Mouse (Mus musculus) neural tube, embryonic 11.5 days (tissue): ENCODE data around the gene Ryk. TPM values are rescaled to one million over a fixed set of nuclear protein-coding genes. Genes with fewer than 3 reads are reported as not detected.

Source experiments
- ATAC-seq: fragments of 200-750 bp; cut with Nextera tagmentation; 2 replicates; pipeline ENCODE4 v1.8.0; 2017; ENCODE audit warnings: moderate number of reproducible peaks, mild to moderate bottlenecking, moderate TSS enrichment, moderate library complexity; ENCODE audit not compliant: insufficient read depth, low FRiP score, low TSS enrichment
- DNase-seq: peaks from one replicate; pipeline ENCODE4 v3.0.0-alpha.2; 2015; ENCODE audit warnings: low spot score
- H3K27ac ChIP-seq: fragments of 300-500 bp; sonication (generic); 2 replicates; pipeline ENCODE4 v1.5.1; 2014; ENCODE audit warnings: low read depth, mild to moderate bottlenecking, low read length
- H3K27me3 ChIP-seq: fragments of 300-500 bp; sonication (generic); 2 replicates; pipeline ENCODE4 v1.6.1; 2014; ENCODE audit warnings: mild to moderate bottlenecking, low read length, mixed read lengths; ENCODE audit not compliant: control insufficient read depth, insufficient read depth
- H3K36me3 ChIP-seq: fragments of 300-500 bp; sonication (generic); 2 replicates; pipeline ENCODE4 v1.6.1; 2014; ENCODE audit warnings: mild to moderate bottlenecking, low read length, moderate library complexity, mixed read lengths; ENCODE audit not compliant: control insufficient read depth, insufficient read depth
- H3K4me1 ChIP-seq: fragments of 300-500 bp; sonication (generic); 2 replicates; pipeline ENCODE4 v1.6.1; 2014; ENCODE audit warnings: low read length, mixed read lengths; ENCODE audit not compliant: control insufficient read depth, insufficient read depth
- H3K4me2 ChIP-seq: fragments of 300-500 bp; sonication (generic); 2 replicates; pipeline ENCODE4 v1.6.1; 2014; ENCODE audit warnings: low read depth, mild to moderate bottlenecking, moderate library complexity
- H3K4me3 ChIP-seq: fragments of 300-500 bp; sonication (generic); 2 replicates; pipeline ENCODE4 v1.5.1; 2014; ENCODE audit warnings: low read depth, low read length
- H3K9ac ChIP-seq: fragments of 300-500 bp; sonication (generic); 2 replicates; pipeline ENCODE4 v1.6.1; 2014; ENCODE audit warnings: mild to moderate bottlenecking, low read length
- H3K9me3 ChIP-seq: fragments of 300-500 bp; sonication (generic); 2 replicates; pipeline ENCODE4 v1.6.1; 2016; ENCODE audit warnings: low read length; ENCODE audit not compliant: control insufficient read depth
- WGBS: fragments of 180-500 bp; shearing (Covaris S2); extraction: QIAGEN DNeasy Blood & Tissue Kit; methylation state at CpG from one replicate; pipeline ENCODE4 v1.1.7; 2014; 5-methylcytosine and 5-hydroxymethylcytosine counted together
- polyA plus RNA-seq: library from polyadenylated mRNA; unstranded; fragments of >200 nt; fragmentation: Nextera tagmentation; extraction: Ambion mirVana; gene quantifications from 2 replicates; pipeline ENCODE4 v1.2.1, GENCODE M21; 2014

Ryk gene
- polyA plus RNA-seq, 1 experiment from 2014 or later: 42.2 TPM

DNA sequence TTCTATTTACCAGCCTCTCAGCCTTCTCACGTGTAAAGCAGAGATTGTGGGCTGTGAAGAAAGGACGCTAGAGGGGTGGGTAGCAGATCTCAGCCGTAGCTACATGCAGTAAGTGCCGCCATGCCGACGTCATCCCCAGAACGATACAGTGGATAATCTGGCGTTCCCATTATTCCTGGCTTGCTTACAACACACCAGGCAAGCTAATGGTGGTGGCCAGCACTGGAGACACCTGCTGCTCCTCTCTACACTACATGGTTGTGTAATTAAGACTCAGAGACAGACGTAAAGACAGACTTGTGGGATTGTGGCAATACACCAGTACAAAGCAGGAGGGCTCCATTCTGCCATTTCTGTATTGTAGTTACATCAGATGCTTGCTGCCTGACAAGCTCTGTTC lies 43.2 kb downstream of the Ryk start:
- peaks cover 5% of the 10 kb centered on the region for H3K36me3 ChIP-seq
- no peaks in the 10 kb centered on the region for H3K4me1 ChIP-seq
- DNase-seq (no peak), ATAC-seq (no peak)
- WGBS: 85% methylated on average over 9 of the region's 9 CpGs
- H3K27me3 ChIP-seq: no peaks in the 10 kb centered on the region
- H3K9ac ChIP-seq: no peak overlapping the region
- H3K9me3 ChIP-seq: no peaks in the 10 kb centered on the region
- no peak overlapping the region for H3K4me2 ChIP-seq
- no peak overlapping the region for H3K4me3 ChIP-seq
- no peak overlapping the region for H3K27ac ChIP-seq

GRCm38 (mm10) chr9:102879545-102879944 lies 44.8 kb downstream of the Ryk start:
- Histone ChIP-seq H3K9me3 (no peaks in the 10 kb centered on the region), H3K4me3 (no peak overlapping the region), H3K27ac (no peak overlapping the region), H3K36me3 (peaks cover 5% of the 10 kb centered on the region), H3K4me1 (no peaks in the 10 kb centered on the region), H3K27me3 (no peaks in the 10 kb centered on the region), H3K4me2 (no peak overlapping the region), H3K9ac (no peak overlapping the region)
- 74% methylated on average over 8 of the region's 8 CpGs for WGBS
- ATAC-seq (no peak), DNase-seq (peak; percentile 41)

DNA sequence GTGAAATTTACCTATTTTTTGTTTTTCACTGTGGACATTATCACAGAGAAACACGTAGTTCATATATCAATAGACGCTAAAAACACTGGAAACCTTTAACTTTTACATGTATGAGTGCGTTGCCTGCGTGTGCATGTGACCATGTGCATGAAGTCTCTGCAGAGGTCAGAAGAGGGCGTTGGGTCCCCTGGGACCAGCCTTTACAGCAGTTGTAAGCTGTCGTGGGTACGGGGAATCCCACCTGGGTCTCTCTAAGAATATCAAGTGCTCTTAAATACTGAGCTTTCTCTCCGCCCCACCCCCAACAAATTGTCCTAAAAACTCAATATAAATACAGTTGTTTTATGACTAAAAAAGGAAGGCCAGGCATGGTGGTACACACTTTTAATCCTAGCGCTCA lies 50.0 kb downstream of the Ryk start:
- Histone ChIP-seq H3K4me1 (no peaks in the 10 kb centered on the region), H3K4me3 (no peak overlapping the region), H3K9ac (no peak overlapping the region), H3K27me3 (no peaks in the 10 kb centered on the region), H3K4me2 (no peak overlapping the region), H3K36me3 (no peaks in the 10 kb centered on the region; the same call in 1 of the 2 replicates), H3K27ac (no peak overlapping the region), H3K9me3 (no peaks in the 10 kb centered on the region)
- no peak for ATAC-seq
- DNase-seq: no peak
- WGBS: 84% methylated on average over 9 of the region's 9 CpGs

GRCm38 (mm10) chr9:102890166-102890565 lies 55.4 kb downstream of the Ryk start:
- no peaks in the 10 kb centered on the region; the same call in 1 of the 2 replicates for H3K36me3 ChIP-seq

DNA sequence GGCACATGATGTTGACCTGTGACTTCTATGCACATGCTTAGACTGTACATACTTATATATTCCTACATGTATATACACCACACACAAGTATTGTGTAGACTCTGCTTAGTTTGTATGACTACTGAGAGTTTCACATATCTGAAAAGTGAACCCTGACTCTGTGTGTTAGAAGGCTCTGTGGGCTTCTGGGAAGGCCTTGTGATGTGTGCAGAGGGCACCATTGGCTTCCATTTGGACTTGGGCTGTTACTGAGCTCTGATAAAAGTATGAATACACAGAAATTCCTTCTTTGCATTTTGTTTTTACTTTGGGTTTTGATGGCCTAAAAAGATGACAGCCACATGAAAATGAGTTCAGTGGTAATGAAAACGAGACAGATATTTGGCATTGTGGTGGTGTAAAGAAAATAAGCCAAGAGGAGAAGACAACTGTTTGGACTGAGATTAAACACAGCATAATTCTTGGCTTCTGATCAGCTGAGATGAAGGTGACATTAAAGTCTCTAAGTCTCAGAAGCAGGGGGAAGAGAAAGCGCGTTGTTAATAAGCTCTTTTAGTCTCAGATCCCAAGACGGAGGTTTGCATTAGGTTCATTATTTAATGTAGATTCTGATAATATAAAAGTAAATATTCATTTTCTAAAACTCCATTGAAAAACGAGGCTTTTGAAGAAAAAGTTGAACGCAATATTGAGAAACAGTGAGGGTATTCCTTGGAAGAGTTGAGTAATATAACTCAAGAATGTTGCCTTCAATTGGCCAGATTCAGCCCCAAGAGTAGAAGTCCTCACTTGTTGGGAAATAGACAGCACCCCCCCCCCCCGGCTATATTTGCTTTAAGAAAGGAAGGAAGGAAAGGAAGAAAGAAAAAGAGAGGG lies 58.0 kb downstream of the Ryk start:
- WGBS: 92% methylated on average over 7 of the region's 7 CpGs
- Histone ChIP-seq H3K27ac (no peak overlapping the region), H3K36me3 (no peaks in the 10 kb centered on the region; the same call in 1 of the 2 replicates), H3K27me3 (no peaks in the 10 kb centered on the region), H3K4me3 (no peak overlapping the region), H3K9ac (no peak overlapping the region), H3K9me3 (no peaks in the 10 kb centered on the region), H3K4me2 (no peak overlapping the region), H3K4me1 (no peaks in the 10 kb centered on the region)
- ATAC-seq: no peak
- DNase-seq: no peak

More at GRCm38 (mm10) chr9:102890166-102890565, 55.4 kb downstream of the Ryk start:
- DNase-seq: no peak
- Histone ChIP-seq H3K4me1 (no peaks in the 10 kb centered on the region), H3K4me2 (no peak overlapping the region), H3K27me3 (no peaks in the 10 kb centered on the region), H3K4me3 (no peak overlapping the region), H3K9me3 (no peaks in the 10 kb centered on the region), H3K9ac (no peak overlapping the region), H3K27ac (no peak overlapping the region)
- whole genome bisulfite sequencing: 81% methylated on average over 9 of the region's 9 CpGs
- no peak for ATAC-seq

GRCm38 (mm10) chr9:102893356-102893870 lies 58.7 kb downstream of the Ryk start:
- WGBS: 89% methylated on average over 11 of the region's 11 CpGs
- Histone ChIP-seq H3K9ac (no peak overlapping the region), H3K4me3 (no peak overlapping the region), H3K4me2 (no peak overlapping the region), H3K27ac (no peak overlapping the region), H3K4me1 (no peaks in the 10 kb centered on the region), H3K27me3 (no peaks in the 10 kb centered on the region), H3K36me3 (peaks cover 2% of the 10 kb centered on the region), H3K9me3 (no peaks in the 10 kb centered on the region)
- no peak for ATAC-seq
- DNase-seq: no peak

DNA sequence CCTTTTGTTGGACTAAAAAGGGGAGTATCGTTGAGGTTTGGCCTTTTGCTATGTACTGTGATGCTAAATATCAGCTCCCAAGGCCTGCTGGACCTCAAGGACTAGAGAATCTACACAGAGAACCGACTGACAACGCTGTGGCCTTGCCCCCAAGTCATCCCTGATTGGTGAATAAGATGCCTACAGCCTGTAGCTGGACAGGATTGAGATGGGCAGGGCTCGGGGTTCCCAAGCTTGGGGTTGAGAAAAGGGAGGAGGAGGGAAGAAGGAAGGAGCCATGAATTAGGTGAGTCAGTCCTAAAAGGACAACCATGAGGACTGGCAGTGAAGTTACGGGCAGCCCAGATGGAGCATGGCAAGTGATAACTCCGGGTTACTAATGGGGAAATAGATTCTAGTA lies 65.2 kb downstream of the Ryk start:
- Histone ChIP-seq H3K4me2 (no peak overlapping the region), H3K4me1 (no peaks in the 10 kb centered on the region), H3K9me3 (no peaks in the 10 kb centered on the region), H3K4me3 (no peak overlapping the region), H3K27ac (no peak overlapping the region), H3K36me3 (peaks cover 2% of the 10 kb centered on the region), H3K27me3 (no peaks in the 10 kb centered on the region), H3K9ac (no peak overlapping the region)
- 90% methylated on average over 6 of the region's 6 CpGs for WGBS
- ATAC-seq (no peak), DNase-seq (no peak)

GRCm38 (mm10) chr9:102902308-102902707 lies 67.6 kb downstream of the Ryk start:
- 95% methylated on average over 7 of the region's 7 CpGs for WGBS
- ATAC-seq: no peak

DNA sequence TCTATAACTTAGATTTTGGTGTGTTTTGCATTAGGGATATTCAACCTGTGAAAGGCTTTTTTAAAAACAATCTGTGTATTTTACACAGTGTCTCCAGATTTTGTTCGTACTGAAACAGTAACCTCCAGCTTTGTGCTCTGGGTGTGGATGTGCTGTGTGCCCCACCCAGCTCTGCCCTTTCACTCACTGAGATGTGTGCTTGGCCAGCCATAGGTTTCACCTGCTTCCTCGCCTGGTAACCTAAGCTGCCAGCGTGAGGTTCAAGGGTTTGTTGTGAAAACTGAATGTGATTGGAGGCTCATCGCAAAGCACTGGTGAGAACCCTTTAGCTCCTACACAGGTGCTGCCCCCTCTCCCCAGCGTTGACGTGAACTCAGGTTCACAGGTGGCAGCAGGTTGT lies 70.2 kb downstream of the Ryk start:
- Histone ChIP-seq H3K36me3 (no peaks in the 10 kb centered on the region; the same call in 1 of the 2 replicates), H3K9ac (no peak overlapping the region), H3K4me1 (no peaks in the 10 kb centered on the region), H3K4me2 (no peak overlapping the region), H3K27me3 (no peaks in the 10 kb centered on the region), H3K27ac (no peak overlapping the region), H3K9me3 (no peaks in the 10 kb centered on the region), H3K4me3 (no peak overlapping the region)
- DNase-seq: no peak
- 88% methylated on average over 6 of the region's 6 CpGs for WGBS
- no peak for ATAC-seq

More at GRCm38 (mm10) chr9:102902308-102902707, 67.6 kb downstream of the Ryk start:
- Histone ChIP-seq H3K4me1 (no peaks in the 10 kb centered on the region), H3K27me3 (no peaks in the 10 kb centered on the region), H3K36me3 (peaks cover 2% of the 10 kb centered on the region), H3K27ac (no peak overlapping the region), H3K9ac (no peak overlapping the region), H3K9me3 (no peaks in the 10 kb centered on the region), H3K4me2 (no peak overlapping the region), H3K4me3 (no peak overlapping the region)
- DNase-seq: no peak
